Mouse (Mus musculus) kidney, embryonic 14.5 days (tissue): ENCODE measurements around the gene Acads. TPM values are rescaled to one million over a fixed set of nuclear protein-coding genes. Genes with fewer than 3 reads are reported as not detected.

Source experiments
- ATAC-seq: fragments of 200-750 bp; cut with Nextera tagmentation; 2 replicates; pipeline ENCODE4 v1.8.0; 2017; ENCODE audit warnings: moderate number of reproducible peaks, mild to moderate bottlenecking, moderate TSS enrichment, moderate library complexity; ENCODE audit not compliant: low FRiP score, low TSS enrichment
- H3K27ac ChIP-seq: fragments of 300-500 bp; sonication (generic); 2 replicates; pipeline ENCODE4 v1.5.1; 2014; ENCODE audit warnings: low read depth, mild to moderate bottlenecking, low read length, moderate library complexity, mixed read lengths
- H3K27me3 ChIP-seq: fragments of 300-500 bp; sonication (generic); 2 replicates; pipeline ENCODE4 v1.6.1; 2014; ENCODE audit warnings: mild to moderate bottlenecking, low read length; ENCODE audit not compliant: control insufficient read depth, insufficient read depth
- H3K36me3 ChIP-seq: fragments of 300-500 bp; sonication (generic); 2 replicates; pipeline ENCODE4 v1.6.1; 2014; ENCODE audit warnings: low read length, mixed read lengths; ENCODE audit not compliant: control insufficient read depth, insufficient read depth
- H3K4me1 ChIP-seq: fragments of 300-500 bp; sonication (generic); 2 replicates; pipeline ENCODE4 v1.6.1; 2014; ENCODE audit warnings: low read length, mixed read lengths; ENCODE audit not compliant: control insufficient read depth, insufficient read depth
- H3K4me2 ChIP-seq: fragments of 300-500 bp; sonication (generic); replicated peaks from 2 replicates; pipeline ENCODE4 v1.6.1; 2014; ENCODE audit warnings: low read depth, mild to moderate bottlenecking, low read length
- H3K4me3 ChIP-seq: fragments of 300-500 bp; sonication (generic); 2 replicates; pipeline ENCODE4 v1.5.1; 2014; ENCODE audit warnings: mild to moderate bottlenecking, low read length
- H3K9ac ChIP-seq: fragments of 300-500 bp; sonication (generic); 2 replicates; pipeline ENCODE4 v1.6.1; 2014; ENCODE audit warnings: low read depth, mild to moderate bottlenecking, low read length, moderate library complexity
- H3K9me3 ChIP-seq: fragments of 300-500 bp; sonication (generic); 2 replicates; pipeline ENCODE4 v1.6.1; 2016; ENCODE audit warnings: low read length; ENCODE audit not compliant: control insufficient read depth
- WGBS: fragments of 180-500 bp; shearing (Covaris S2); extraction: QIAGEN DNeasy Blood & Tissue Kit; methylation state at CpG from one replicate; pipeline ENCODE4 v1.1.7; 2014; 5-methylcytosine and 5-hydroxymethylcytosine counted together
- polyA plus RNA-seq: library from polyadenylated mRNA; unstranded; fragments of >200 nt; fragmentation: Nextera tagmentation; extraction: Ambion mirVana; gene quantifications from 2 replicates; pipeline ENCODE4 v1.2.1, GENCODE M21; 2014

The Acads gene
- polyA plus RNA-seq, 1 experiment from 2014 or later, result 54.2 TPM

- H3K4me1 ChIP-seq, result peaks cover 6% of the 10 kb centered on the region; the same call in 1 of the 2 replicates
- peaks cover 21% of the 10 kb centered on the region for H3K36me3 ChIP-seq
- no peaks in the 10 kb centered on the region for H3K27me3 ChIP-seq
- H3K9ac ChIP-seq, result peak overlapping the region; percentile 87; the same call in 1 of the 2 replicates
- peak overlapping the region; percentile 96 for H3K4me2 ChIP-seq
- peak overlapping the region; percentile 78 for H3K4me3 ChIP-seq
- 52% methylated on average over 6 of the region's 6 CpGs for WGBS
- no peak for ATAC-seq
- H3K27ac ChIP-seq, result no peak overlapping the region
- H3K9me3 ChIP-seq, result no peaks in the 10 kb centered on the region
These were observed 14.4 kb upstream of the Acads start for GRCm38 (mm10) chr5:115133358-115134066.

- no peak overlapping the region for H3K9ac ChIP-seq
- peaks cover 8% of the 10 kb centered on the region; the same call in 1 of the 2 replicates for H3K4me1 ChIP-seq
- H3K4me2 ChIP-seq, result no peak overlapping the region
- peaks cover 30% of the 10 kb centered on the region for H3K36me3 ChIP-seq
- H3K27ac ChIP-seq, result no peak overlapping the region
- no peaks in the 10 kb centered on the region for H3K9me3 ChIP-seq
- H3K4me3 ChIP-seq, result no peak overlapping the region
- no peak for ATAC-seq
- WGBS, result 88% methylated on average over 8 of the region's 8 CpGs
- H3K27me3 ChIP-seq, result no peaks in the 10 kb centered on the region
These were observed 13.3 kb upstream of the Acads start for GRCm38 (mm10) chr5:115132465-115132864.

GRCm38 (mm10) chr5:115129328-115129727, 10.2 kb upstream of the Acads start:
- Histone ChIP-seq H3K4me3 (no peak overlapping the region), H3K27ac (no peak overlapping the region), H3K9me3 (no peaks in the 10 kb centered on the region), H3K27me3 (no peaks in the 10 kb centered on the region), H3K4me1 (peaks cover 21% of the 10 kb centered on the region), H3K4me2 (no peak overlapping the region), H3K9ac (no peak overlapping the region), H3K36me3 (peaks cover 55% of the 10 kb centered on the region)
- WGBS, result 94% methylated on average over 6 of the region's 6 CpGs
- no peak for ATAC-seq

GRCm38 (mm10) chr5:115127421-115128179, 8.5 kb upstream of the Acads start:
- no peak for ATAC-seq
- Histone ChIP-seq H3K27ac (no peak overlapping the region), H3K4me2 (no peak overlapping the region), H3K9me3 (no peaks in the 10 kb centered on the region), H3K36me3 (peaks cover 65% of the 10 kb centered on the region), H3K27me3 (no peaks in the 10 kb centered on the region), H3K4me3 (no peak overlapping the region), H3K9ac (0 out of 2 replicates have a peak overlapping the region, but pooled peaks have one; percentile 5), H3K4me1 (peaks cover 18% of the 10 kb centered on the region; the same call in 1 of the 2 replicates)
- 83% methylated on average over 22 of the region's 22 CpGs for WGBS

GRCm38 (mm10) chr5:115126578-115127312, 7.6 kb upstream of the Acads start:
- H3K9me3 ChIP-seq, result no peaks in the 10 kb centered on the region
- no peak for ATAC-seq
- 81% methylated on average over 28 of the region's 28 CpGs for WGBS
- no peaks in the 10 kb centered on the region for H3K27me3 ChIP-seq
- 0 out of 2 replicates have a peak overlapping the region, but pooled peaks have one; percentile 5 for H3K9ac ChIP-seq
- H3K27ac ChIP-seq, result no peak overlapping the region
- H3K4me2 ChIP-seq, result no peak overlapping the region
- no peak overlapping the region for H3K4me3 ChIP-seq
- H3K36me3 ChIP-seq, result peaks cover 63% of the 10 kb centered on the region
- H3K4me1 ChIP-seq, result peaks cover 15% of the 10 kb centered on the region; the same call in 1 of the 2 replicates

- Histone ChIP-seq H3K27ac (peak overlapping the region; percentile 43; the same call in 1 of the 2 replicates), H3K4me2 (no peak overlapping the region)
These were observed 6.2 kb upstream of the Acads start for GRCm38 (mm10) chr5:115125211-115125871.

GRCm38 (mm10) chr5:115124690-115125089, 5.5 kb upstream of the Acads start:
- 87% methylated on average over 6 of the region's 6 CpGs for WGBS
- Histone ChIP-seq H3K27me3 (no peaks in the 10 kb centered on the region), H3K36me3 (peaks cover 55% of the 10 kb centered on the region), H3K9me3 (no peaks in the 10 kb centered on the region), H3K4me2 (no peak overlapping the region), H3K4me1 (peaks cover 15% of the 10 kb centered on the region; the same call in 1 of the 2 replicates), H3K9ac (no peak overlapping the region), H3K27ac (no peak overlapping the region), H3K4me3 (no peak overlapping the region)
- no peak for ATAC-seq

More at GRCm38 (mm10) chr5:115125211-115125871, 6.2 kb upstream of the Acads start:
- H3K4me1 ChIP-seq, result peaks cover 15% of the 10 kb centered on the region; the same call in 1 of the 2 replicates
- H3K9me3 ChIP-seq, result no peaks in the 10 kb centered on the region
- no peaks in the 10 kb centered on the region for H3K27me3 ChIP-seq
- peaks cover 61% of the 10 kb centered on the region for H3K36me3 ChIP-seq
- ATAC-seq, result peak; percentile 56; the same call in 1 of the 2 replicates
- no peak overlapping the region for H3K4me3 ChIP-seq
- 20% methylated on average over 24 of the region's 24 CpGs for WGBS
- no peak overlapping the region for H3K9ac ChIP-seq

GRCm38 (mm10) chr5:115120978-115121377, 1.8 kb upstream of the Acads start:
- no peak overlapping the region for H3K9ac ChIP-seq
- peaks cover 12% of the 10 kb centered on the region for H3K4me1 ChIP-seq
- H3K4me3 ChIP-seq, result no peak overlapping the region
- H3K27ac ChIP-seq, result no peak overlapping the region
- no peaks in the 10 kb centered on the region for H3K9me3 ChIP-seq
- 65% methylated on average over 5 of the region's 5 CpGs for WGBS
- H3K36me3 ChIP-seq, result peaks cover 24% of the 10 kb centered on the region
- H3K4me2 ChIP-seq, result no peak overlapping the region
- H3K27me3 ChIP-seq, result no peaks in the 10 kb centered on the region
- ATAC-seq, result no peak
